Mouse (Mus musculus) heart, postnatal 0 days (tissue): ENCODE data around the gene C1qtnf5.

Experiments
- CTCF ChIP-seq: IDR thresholded peaks from 2 replicates; pipeline ENCODE4 v1.5.1; 2016; ENCODE audit warnings: antibody characterized with exemption, control low read depth, low read depth
- EP300 ChIP-seq: IDR thresholded peaks from 2 replicates; pipeline ENCODE4 v1.6.1; 2016; ENCODE audit warnings: antibody characterized with exemption, low read depth

DNA sequence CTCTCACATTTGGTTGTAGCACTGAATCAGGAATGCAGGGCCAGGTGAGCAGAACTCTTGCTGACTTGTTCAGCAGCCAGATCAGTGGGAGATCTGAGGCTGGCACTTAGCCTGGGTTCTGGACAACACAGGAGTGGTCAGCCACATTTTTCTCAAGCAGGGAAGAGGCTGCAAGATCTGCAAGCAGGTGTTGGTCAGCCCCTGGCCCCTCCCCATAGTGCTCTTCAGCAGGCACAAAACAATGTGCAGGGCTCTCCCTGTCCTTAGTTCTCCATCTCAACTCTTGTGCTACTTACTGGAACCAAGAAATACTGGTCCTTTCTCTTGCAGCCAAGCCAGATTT, 37.6 kb downstream of the C1qtnf5 start:
- TF ChIP-seq CTCF (no peak), EP300 (no peak)
